Mouse (Mus musculus) midbrain, embryonic 13.5 days (tissue): ENCODE data around the gene Trp63. TPM values are rescaled to one million over a fixed set of nuclear protein-coding genes. Genes with fewer than 3 reads are reported as not detected.

Experiments
- ATAC-seq: fragments of 200-750 bp; cut with Nextera tagmentation; 2 replicates; pipeline ENCODE4 v1.8.0; 2017; ENCODE audit warnings: mild to moderate bottlenecking, moderate TSS enrichment, moderate library complexity
- H3K27ac ChIP-seq: fragments of 300-500 bp; sonication (generic); 2 replicates; pipeline ENCODE4 v1.5.1; 2015; ENCODE audit warnings: inconsistent platforms, mild to moderate bottlenecking, moderate library complexity
- H3K27me3 ChIP-seq: fragments of 300-500 bp; sonication (generic); 2 replicates; pipeline ENCODE4 v1.6.1; 2015; ENCODE audit warnings: mild to moderate bottlenecking, inconsistent platforms
- H3K36me3 ChIP-seq: fragments of 300-500 bp; sonication (generic); 2 replicates; pipeline ENCODE4 v1.6.1; 2015; ENCODE audit warnings: mild to moderate bottlenecking, inconsistent platforms
- H3K4me1 ChIP-seq: fragments of 300-500 bp; sonication (generic); replicated peaks from 2 replicates; pipeline ENCODE4 v1.6.1; 2015; ENCODE audit warnings: inconsistent platforms
- H3K4me2 ChIP-seq: fragments of 300-500 bp; sonication (generic); replicated peaks from 2 replicates; pipeline ENCODE4 v1.6.1; 2015; ENCODE audit warnings: moderate library complexity, mild to moderate bottlenecking, inconsistent platforms
- H3K4me3 ChIP-seq: fragments of 300-500 bp; sonication (generic); replicated peaks from 2 replicates; pipeline ENCODE4 v1.5.1; 2015; ENCODE audit warnings: mild to moderate bottlenecking, inconsistent platforms
- H3K9ac ChIP-seq: fragments of 300-500 bp; sonication (generic); replicated peaks from 2 replicates; pipeline ENCODE4 v1.6.1; 2015; ENCODE audit warnings: mild to moderate bottlenecking, inconsistent platforms
- H3K9me3 ChIP-seq: fragments of 300-500 bp; sonication (generic); 2 replicates; pipeline ENCODE4 v1.6.1; 2016; ENCODE audit warnings: mild to moderate bottlenecking, inconsistent platforms
- WGBS: fragments of 180-500 bp; shearing (Covaris S2); methylation state at CpG from one replicate; pipeline ENCODE4 v1.1.7; 2015; 5-methylcytosine and 5-hydroxymethylcytosine counted together
- polyA plus RNA-seq: library from polyadenylated mRNA; unstranded; fragments of >200 nt; fragmentation: Nextera tagmentation; extraction: Ambion mirVana; gene quantifications from 2 replicates; pipeline ENCODE4 v1.2.1, GENCODE M21; 2015

The Trp63 gene
- polyA plus RNA-seq, 1 experiment from 2014 or later = 0.12 TPM

GRCm38 (mm10) chr16:25900389-25900908, 216.9 kb downstream of the Trp63 start:
- no peak for ATAC-seq
- WGBS = 46% methylated on average over 3 of the region's 3 CpGs

GRCm38 (mm10) chr16:25912185-25912584, 228.6 kb downstream of the Trp63 start:
- Histone ChIP-seq H3K27me3 (no peaks in the 10 kb centered on the region), H3K27ac (no peak overlapping the region), H3K4me2 (no peak overlapping the region), H3K4me1 (no peaks in the 10 kb centered on the region), H3K9ac (no peak overlapping the region), H3K36me3 (no peaks in the 10 kb centered on the region), H3K4me3 (no peak overlapping the region), H3K9me3 (no peaks in the 10 kb centered on the region)
- 78% methylated on average over 1 of the region's 1 CpGs for WGBS
- no peak for ATAC-seq

More at GRCm38 (mm10) chr16:25900389-25900908, 216.9 kb downstream of the Trp63 start:
- no peak overlapping the region for H3K4me3 ChIP-seq
- H3K27ac ChIP-seq = no peak overlapping the region
- H3K9ac ChIP-seq = no peak overlapping the region
- H3K4me2 ChIP-seq = no peak overlapping the region
- H3K36me3 ChIP-seq = no peaks in the 10 kb centered on the region
- no peaks in the 10 kb centered on the region for H3K27me3 ChIP-seq
- H3K9me3 ChIP-seq = no peaks in the 10 kb centered on the region
- H3K4me1 ChIP-seq = no peaks in the 10 kb centered on the region

- WGBS = 85% methylated on average over 2 of the region's 2 CpGs
- no peak for ATAC-seq
Measured at GRCm38 (mm10) chr16:25934181-25934580, 250.6 kb downstream of the Trp63 start.

More at GRCm38 (mm10) chr16:25934181-25934580, 250.6 kb downstream of the Trp63 start:
- H3K9me3 ChIP-seq = no peaks in the 10 kb centered on the region
- H3K4me1 ChIP-seq = no peaks in the 10 kb centered on the region
- H3K36me3 ChIP-seq = no peaks in the 10 kb centered on the region
- H3K27ac ChIP-seq = no peak overlapping the region
- H3K4me2 ChIP-seq = no peak overlapping the region
- H3K27me3 ChIP-seq = no peaks in the 10 kb centered on the region
- no peak overlapping the region for H3K9ac ChIP-seq
- H3K4me3 ChIP-seq = no peak overlapping the region
